Mouse (Mus musculus) R1 (cell line): ENCODE results near the gene Stox2.

Source experiments
- DNase-seq: peaks from one replicate; pipeline ENCODE4 v3.0.0-alpha.2; 2018; ENCODE audit warnings: low read depth, low spot score

Stox2 gene

DNA sequence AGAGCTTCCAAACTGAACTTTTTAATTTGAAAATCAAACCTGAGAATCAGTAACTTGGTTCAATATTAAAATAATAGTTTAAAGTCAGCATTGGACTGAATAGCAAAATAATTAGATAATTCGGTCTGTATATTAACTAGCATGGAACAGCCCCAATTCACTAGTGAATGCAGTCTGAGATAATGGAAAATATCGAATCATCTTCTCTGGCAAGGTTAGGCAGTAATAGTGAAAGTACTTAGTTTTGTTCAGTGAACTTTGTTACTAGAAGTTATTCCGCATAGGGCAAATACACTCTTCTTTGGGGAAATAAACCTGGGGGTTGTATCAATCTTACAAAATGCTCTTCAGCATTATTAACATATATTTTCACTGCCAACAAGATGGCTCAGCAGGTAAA lies 147.7 kb downstream of the Stox2 start:
- no peak for DNase-seq

GRCm38 (mm10) chr8:47289641-47290040 lies 156.5 kb downstream of the Stox2 start:
- DNase-seq, result peak; percentile 23

DNA sequence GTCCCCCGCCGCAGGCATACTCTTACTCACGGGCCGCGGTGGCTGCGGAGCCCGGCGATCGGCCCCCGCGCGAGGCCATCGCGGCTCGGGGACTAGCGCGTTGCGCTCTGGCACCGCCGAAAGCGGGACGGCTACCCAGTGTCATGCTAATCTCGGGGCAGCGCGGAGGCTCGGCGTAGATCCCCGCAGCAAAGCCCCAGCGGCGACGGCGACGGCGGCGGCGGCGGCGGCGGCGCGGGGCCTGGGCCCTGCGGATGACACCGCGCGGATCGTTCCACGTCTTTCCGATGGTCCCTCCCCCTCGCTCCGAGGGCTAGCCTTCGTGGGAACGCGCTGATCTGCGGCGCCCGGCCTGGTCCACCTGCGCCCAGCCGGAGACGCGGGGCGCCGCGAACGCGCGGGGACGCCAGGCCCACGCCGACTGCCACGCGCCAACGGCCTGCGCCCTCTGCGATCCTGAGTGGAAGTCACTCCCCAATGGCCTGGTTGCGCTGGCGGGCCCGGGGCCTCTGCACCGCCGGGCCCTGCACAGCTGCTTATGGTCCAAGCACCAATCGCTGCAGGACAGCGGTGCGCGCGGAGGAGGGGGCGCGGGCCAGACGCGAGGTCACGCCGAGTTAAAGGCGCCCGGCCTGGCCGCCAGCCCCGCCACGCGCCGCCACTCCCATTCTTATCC lies 157.2 kb downstream of the Stox2 start:
- DNase-seq, result peak; percentile 71

- peak; percentile 84 for DNase-seq
These were observed 157.9 kb downstream of the Stox2 start for GRCm38 (mm10) chr8:47288131-47288865.

- peak; percentile 60 for DNase-seq
These were observed 158.5 kb downstream of the Stox2 start for GRCm38 (mm10) chr8:47287641-47288130.

DNA sequence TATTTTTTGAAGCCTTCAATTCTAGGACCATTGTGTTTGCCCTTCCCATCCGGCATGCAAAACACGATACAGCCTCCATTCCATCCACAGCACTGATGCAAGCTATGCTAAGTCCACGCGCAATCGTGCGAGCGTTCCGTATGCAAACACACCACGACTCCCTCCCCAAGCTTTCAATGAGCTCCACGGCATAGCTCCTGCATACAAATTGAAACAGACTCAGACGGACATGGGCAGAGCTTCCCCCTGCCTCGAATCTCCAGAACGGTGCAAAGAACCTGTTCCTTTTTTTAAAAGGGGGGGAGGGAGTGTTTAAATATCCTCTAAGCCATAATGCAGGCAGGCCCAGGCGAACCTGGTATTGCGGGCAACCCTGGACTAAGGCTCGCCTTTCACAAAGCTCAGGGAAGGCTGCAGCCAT lies 159.0 kb downstream of the Stox2 start:
- no peak for DNase-seq

GRCm38 (mm10) chr8:47286081-47286700 lies 160.0 kb downstream of the Stox2 start:
- DNase-seq, result no peak

DNA sequence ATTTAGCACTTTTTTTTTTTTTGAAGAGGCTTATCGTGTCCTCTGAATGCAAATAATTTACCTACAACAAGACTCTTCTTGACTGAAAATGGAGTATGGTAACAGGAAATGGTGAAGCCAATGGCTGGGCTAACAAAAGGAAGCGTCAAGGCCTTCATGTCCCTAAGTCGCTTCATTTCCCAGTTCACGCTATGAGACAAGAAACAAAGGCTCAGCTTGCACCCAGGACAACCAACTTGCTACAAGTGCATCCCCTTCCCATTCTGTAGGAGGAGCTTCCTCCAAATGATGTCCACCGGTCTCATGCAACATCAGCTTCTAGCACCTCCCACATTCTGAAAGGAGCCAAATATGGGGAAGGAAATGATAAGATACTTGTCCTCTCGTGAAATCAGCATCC lies 160.7 kb downstream of the Stox2 start:
- no peak for DNase-seq

DNA sequence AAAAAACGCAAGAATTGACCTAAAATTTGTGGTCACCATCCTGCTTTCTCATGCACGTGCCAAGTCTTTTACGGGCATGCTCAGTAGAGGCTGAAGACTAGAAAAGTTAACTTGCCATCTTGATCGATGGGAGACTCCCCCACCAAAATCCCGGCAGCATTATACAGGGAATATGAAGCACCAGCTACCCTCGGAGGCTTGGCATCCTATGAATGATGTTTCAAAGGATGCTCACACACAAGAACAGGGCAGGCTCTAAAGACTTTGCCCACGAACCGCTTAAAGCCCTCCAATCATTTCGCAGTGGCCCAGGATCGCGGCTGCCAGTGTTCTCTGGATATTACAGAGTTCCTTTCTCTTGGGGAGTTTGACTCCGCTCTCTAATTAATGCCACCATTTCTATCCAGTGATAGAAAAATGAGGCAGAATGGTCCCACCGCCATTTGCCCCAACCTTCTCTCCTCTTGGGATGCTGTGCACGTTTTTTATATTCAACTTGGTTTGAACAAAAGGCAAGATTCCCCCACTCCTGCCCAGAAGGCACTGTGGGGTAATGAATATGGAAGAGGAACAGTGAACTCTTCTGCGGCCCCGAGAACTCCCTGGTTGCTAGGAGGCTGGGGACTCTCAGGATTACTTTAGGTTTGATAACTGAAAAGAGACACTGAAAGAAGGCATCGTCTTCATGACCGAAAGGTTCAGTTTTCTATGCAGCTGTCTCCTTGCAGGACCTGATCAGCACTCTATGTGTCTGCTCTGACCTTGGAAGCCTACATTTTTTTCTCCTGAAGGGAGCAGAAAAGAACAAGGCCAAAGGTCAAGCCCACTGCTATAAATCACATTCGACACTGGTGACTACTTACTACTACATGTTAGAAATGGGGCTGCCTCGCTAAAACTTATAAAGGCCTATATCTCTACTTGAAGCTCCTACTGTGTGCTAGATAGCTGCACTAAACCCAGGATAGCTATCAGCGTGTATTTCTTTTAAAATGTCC lies 161.5 kb downstream of the Stox2 start:
- DNase-seq, result no peak

DNA sequence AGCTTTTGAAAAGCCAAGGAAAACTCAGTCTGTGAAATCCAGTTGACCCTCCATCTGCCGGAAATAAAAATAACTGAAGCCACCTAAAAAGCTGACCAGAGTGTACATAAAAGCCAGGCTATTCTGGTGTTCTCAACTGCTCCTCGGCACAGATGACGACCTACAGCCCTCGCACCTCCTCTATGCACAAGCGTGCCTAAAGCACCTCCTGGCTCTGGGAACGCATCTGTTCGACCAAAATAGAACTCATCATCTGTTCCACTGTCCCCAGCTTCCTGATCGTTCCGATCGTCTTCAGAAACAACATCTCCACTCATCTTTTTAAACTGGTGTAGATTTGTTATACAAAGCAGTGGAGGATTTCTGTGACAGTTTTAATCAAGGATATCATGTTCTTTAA lies 166.3 kb downstream of the Stox2 start:
- DNase-seq, result no peak

DNA sequence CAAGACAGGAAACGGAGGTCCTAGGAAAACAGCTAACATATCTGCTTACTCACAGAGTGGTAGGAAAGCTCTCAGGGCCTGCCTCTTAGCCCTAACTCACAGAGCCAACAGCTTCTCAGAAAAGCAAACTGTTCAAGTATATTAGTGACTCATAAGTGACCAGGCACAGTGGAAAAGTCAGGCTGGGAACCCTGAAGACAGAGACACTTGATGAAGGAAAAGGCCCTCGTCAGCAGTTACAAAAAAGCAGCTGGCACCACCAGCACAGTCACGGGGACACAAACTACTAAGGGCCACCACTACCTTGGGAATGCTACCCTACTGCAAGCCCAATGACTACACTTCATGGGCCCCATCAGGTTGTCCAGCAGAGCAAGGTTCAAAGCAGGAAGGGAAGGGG lies 168.0 kb downstream of the Stox2 start:
- no peak for DNase-seq

DNA sequence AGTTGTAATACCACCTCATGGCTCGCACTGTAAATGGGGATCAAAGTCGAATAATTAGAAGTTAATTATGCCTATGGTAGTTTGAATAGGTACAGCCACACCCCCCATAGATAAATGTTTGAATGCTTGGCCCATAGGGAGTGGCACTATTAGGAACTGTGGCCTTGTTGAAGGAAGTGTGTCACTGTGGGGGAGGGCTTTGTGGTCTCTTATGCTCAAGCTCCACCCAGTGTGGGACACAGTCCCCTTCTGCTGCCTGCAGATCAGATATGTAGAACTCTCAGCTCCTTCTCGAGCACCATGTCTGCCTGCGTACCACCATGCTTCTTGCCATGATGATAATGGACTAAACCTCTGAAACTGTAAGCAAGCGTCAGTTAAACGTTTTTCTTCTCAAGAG lies 177.2 kb downstream of the Stox2 start:
- peak; percentile 60 for DNase-seq

DNA sequence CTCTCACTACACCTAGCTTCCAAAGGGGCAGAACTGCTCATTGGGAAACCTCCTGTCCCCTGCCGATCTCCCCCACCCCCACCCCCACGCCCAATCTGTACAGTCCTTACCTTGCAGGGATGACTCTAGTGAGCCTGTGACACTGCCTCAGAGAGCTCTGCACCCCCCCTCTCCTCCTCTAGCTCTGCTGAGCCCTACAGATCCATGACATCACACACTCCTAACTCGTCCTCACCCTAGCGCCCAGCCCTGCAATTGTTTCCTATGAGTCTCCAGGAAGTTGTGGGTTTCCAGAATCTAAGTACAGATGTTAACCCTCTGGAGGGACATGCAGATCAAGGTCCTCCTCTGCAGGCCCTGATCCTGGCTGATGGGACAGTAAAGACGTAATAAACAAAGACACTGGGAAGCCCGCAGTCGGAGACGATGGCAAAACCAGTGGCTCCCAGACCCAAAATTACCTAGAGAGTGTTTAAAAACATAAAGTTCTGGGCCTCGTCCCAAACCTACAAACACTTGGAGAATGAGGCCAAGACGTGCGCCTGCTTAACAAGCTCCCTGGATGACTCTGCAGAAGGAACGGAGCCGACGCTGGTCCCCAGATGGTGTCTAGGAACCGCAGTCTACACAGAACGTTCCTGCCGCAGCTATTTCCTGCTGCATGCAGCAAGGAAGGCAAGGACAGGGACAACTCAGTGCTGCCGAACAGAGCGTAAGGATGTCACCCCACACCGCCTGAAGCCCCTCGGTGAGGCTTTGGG lies 177.9 kb downstream of the Stox2 start:
- peak; percentile 67 for DNase-seq

DNA sequence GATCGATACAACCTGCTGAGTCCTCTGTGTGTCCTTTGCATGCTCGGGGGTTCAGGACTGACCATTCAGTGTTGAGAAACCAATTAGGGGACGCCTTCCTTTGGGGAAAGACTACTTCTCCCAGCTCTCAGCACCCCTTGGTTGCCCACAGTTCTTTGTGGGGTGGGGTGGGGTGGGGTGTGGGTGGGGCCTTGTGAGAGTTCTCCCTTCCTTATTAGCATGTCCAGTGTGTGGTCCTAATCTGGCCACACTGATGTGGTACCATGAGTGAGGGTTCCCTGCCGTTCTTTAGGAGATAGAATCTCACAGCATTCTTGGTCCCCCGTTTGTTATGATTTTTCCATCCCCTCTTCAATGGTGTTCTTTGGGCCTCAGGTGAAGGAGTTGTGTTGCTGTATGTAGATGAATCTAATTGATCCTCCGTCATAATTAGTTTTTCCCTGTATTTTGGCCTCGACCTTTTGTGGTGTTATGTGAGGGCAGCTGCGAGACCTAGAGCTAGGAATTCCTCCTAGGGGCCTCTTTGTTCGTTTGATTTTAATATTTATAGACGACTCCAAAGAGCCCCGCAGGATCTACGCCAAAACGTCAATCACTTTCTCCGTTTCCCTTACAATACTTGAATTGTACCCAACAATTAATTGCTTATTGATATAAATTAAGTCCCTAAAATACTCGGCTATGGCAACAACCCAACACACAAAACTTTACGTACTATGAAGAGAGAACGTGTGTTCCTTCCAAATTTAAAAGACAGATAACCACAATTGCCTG lies 182.9 kb downstream of the Stox2 start:
- DNase-seq, result no peak

GRCm38 (mm10) chr8:47260751-47261474 lies 185.2 kb downstream of the Stox2 start:
- no peak for DNase-seq

DNA sequence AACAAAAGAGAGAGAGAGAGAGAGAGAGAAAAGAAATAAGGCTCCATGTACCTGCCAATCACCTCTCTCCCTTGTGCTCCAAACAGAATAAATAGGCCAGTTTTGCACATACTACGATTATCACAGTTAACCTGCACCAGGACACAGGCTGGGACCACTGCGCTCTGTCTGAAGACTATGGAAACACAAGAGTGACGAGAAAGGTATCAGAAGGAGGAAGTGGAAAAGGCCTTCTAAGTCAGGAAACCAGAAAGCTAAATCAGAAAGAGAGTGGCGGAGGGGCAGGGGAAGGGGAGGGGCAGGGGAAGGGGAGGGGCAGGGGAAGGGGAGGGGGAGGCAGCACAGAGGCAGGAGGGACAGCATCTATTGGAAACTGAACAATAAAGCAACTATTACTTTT lies 195.3 kb downstream of the Stox2 start:
- DNase-seq, result no peak

DNA sequence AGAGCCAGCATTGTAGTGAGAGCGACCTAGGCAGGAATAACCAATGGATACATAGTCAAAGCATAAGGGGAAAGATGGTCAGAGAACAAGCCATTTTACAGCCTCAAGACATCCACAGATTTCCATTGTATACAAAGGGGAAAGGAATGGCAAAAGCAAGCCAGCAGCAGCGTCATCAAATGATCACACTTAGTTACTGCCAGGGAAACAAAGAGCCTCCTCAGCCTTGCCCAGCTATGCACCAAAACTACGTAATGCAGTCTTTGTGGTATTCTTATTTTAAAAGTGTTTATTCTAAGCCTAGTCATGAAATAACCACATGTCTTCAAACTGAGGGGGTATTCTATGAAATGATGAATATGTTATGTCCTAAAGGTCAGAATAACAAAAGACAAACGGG lies 201.0 kb downstream of the Stox2 start:
- DNase-seq, result no peak

GRCm38 (mm10) chr8:47244202-47244601 lies 202.0 kb downstream of the Stox2 start:
- DNase-seq, result no peak

- no peak for DNase-seq
These were observed 202.5 kb downstream of the Stox2 start for GRCm38 (mm10) chr8:47243631-47244030.
